Mouse (Mus musculus) liver, adult (tissue): Measurements from ENCODE around the gene Fam71f2.

Source experiments
- GATA4 ChIP-seq: IDR thresholded peaks from 2 replicates; pipeline ENCODE4 v1.6.1; 2014; ENCODE audit warnings: mild to moderate bottlenecking, low read length; ENCODE audit not compliant: insufficient replicate concordance

Fam71f2 gene

DNA sequence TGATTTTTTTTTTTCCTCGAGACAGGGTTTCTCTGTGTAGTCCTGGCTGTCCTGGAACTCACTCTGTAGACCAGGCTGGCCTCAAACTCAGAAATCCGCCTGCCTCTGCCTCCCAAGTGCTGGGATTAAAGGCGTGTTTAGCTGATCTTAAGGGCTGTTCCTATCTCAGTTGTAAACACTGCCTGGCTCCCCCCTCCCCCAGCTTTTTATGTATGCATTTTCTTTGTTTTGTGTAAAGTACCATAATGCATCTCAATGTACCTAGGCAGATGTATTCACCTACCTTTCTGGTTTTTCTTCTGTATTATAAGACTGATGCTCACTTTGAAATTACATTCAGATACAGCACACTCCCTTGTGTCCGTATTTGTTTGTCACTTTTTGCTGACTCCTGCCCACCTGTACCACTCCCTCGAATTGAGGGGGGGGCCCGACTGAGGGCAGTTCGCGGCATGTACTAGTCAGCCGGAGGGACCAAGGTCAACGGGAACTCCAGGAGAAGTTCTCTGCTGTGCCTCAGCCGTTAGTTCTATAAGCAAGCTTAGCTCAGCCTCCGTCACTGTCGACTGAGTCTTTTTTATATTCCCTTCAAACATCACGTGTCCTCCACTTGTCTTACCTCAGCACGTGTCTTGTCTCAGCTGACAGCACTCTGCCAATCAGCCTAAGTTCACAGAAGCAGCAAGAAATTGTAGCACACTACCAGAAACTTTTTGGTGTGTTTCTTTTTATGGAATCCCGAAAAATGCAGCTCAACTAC is 29.6 kb downstream of the Fam71f2 start:
- no peak for TF ChIP-seq GATA4

DNA sequence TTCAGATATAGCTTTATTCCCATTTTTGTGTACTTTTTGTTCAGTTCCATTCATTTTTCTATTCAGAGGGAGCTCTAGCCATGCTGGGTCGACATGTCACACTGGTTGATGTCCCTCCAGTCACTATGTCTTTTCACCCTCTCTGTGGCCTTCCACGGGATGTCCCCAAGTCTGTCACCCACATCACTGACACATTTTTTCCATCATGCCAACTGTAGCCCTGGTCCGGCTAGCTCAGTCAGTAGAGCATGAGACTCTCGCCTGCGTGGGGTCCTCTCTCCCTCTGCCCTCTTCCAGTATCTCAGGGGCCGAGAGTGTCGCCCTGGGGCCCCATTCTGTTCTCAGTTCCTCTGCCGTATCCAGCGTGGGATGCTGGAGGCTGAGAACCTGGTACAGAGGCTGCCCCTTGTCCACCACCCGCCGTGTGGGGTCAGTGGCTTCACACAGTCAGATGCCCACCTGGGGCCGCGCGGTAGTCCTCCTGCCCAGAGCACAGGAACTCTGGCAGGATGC is 34.4 kb downstream of the Fam71f2 start:
- TF ChIP-seq GATA4, result no peak

DNA sequence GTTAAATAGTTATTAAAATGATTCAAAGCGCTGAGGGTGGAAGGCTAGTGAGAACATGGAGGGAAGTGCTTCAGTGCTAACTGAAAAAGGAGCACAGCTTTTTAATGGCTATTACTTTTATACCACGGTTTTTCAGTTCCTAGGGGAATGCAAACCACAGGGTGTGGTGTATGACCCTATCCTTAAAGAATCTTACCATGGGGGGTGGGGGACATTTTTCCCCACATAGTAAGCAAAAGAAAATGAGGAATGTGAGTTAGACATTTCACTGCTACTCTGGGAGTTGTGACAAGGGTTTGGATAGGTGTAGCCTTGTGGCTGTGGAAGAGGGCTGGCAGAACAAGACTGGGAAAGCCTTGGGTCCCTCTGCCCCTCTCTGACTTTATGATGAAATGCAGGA is 37.9 kb downstream of the Fam71f2 start:
- TF ChIP-seq GATA4, result no peak

DNA sequence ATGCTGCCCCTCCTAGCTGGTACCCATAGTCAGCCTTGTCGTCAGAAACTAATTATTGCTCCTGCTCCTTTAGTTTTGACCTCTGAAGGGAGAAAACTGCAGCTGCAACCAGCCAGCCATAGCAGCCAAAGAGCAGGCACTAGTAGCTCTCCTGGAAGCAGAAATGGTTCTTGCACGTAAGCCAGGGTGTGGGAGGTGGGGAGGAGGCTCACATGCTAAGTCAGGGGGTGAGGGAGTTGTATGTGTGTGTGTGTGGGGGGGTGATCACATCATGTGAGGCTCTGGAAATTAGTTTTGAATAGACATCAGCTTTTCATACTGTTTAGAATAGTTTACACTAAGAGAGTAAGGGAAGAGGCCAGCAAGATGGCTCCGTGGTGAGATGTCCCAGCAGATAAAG is 38.5 kb downstream of the Fam71f2 start:
- no peak for TF ChIP-seq GATA4

DNA sequence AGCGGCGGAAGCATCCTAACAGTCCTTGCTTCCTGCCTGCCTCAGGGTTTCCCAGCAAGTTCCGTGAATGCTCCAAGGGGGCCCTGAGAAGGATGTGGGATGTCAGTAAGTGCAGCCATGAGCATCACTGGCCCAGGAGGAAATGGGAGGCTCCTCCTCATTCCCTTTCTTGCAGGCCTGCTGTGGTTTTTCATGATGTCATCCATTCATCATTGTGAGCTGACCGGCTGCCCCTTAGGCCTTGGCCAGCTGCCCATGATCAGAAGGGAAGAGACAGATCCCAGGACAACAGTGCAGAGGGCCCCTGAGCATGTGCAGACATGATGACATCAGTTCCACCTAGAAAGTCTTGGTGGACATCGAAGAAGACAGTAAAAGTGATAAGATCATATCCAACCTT is 39.5 kb downstream of the Fam71f2 start, which contains the start of gene Fam71f1:
Gene Fam71f1, plus strand, starts transcription at position 262 of the 400 bp plus-strand sequence.
- TF ChIP-seq GATA4, result no peak

DNA sequence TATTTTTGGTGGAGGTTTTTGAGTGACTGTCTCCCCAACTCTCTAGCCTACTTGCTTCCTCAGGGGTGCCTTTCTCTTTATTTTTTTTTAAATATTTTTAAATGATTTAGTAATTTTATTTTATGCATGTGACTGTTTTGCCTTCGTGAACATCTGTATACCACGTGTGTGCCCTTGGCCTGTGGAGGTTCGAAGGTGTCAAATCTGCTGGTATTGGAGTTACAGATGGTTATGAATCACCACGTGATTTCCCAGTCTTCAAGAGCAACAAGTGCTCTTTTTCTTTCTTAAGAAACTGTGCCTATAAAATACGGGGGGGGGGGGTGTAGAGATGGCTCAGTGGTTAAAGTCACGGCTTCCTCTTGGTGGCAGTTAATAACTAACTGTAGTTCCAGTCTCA is 42.2 kb downstream of the Fam71f2 start:
- TF ChIP-seq GATA4, result no peak

DNA sequence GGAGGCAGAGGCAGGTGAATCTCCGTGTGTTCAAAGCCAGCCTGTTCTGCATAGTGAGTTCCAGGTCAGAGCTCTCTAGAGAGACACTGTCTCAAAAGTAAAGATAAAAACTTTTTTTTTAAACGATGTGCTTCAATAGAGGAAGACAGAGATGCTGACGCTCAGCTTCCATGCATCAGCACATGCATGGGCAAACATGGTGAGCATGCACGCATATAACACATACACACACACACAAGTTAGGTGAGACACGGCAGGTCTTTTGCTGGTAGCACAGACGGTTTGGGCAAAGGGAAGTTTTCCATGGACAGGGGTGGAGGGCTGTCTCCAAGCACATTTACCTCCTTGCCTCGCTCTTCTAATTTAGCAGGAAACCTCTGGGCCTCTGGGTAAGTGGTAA is 42.8 kb downstream of the Fam71f2 start:
- no peak for TF ChIP-seq GATA4

DNA sequence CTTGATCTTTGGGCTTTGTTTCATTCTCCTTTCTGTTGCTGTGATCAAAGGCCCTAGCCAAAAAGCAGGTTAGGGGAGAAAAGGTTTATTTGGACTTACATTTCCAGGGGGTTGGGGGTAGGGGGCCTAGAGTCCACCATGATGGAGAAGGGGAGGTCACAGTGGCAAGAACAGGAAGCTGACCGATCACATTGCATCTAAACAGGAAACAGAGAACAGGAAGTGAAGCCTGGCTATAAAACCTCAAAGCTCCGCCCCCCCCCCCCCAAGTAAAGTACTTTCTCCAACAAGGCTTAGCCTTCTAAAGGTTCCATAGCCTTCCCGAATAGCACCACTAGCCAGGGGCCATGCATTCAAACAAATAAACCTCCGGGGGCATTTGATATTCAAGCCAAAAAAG is 43.3 kb downstream of the Fam71f2 start:
- no peak for TF ChIP-seq GATA4

DNA sequence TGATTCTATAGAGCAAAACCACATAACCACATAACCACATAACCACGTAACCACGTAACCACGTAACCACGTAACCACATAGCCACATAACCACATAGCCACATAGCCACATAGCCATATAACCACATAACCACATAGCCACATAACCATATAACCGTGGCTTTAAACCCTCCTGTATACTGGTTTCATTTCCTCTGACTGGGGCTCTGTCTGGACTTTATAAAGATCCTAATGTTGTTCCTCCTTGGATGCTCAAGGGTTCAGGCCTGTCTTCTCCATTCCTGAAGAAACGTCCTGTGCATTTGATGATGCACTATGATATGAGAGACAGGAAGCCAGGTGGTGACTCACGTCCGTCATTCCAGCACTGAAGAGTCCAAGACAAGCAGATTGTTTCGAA is 47.6 kb downstream of the Fam71f2 start:
- no peak for TF ChIP-seq GATA4

DNA sequence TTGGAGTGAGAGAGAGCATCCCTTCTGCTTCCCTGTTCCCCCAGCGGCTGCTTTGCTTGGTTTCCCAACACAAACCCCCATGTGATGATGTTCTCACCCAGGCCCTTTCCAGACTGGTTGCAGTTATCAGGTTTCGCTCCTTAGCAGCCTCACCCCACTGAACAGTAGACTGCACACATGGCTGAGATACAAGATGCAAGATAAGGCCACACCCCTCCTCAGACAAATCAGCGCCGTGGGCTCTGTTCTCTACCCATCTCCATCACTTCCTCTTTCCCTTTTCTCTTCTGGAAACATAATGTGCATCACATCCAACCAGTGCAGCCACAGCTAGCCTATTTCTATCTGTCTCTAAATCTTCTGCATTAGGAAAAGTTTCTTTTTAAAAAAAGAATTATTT is 50.1 kb downstream of the Fam71f2 start:
- TF ChIP-seq GATA4, result no peak
